Mouse (Mus musculus) ovary, postnatal 10 days (tissue): ENCODE data around the gene Gm4767.
"Not testable (repeated sequence)": the region's sequence is repeated elsewhere in the genome, so short reads cannot be mapped to it uniquely, and the experiment has no call there.

ENCODE experiments used
- DNase-seq: peaks from one replicate; pipeline ENCODE4 v3.0.0; 2022; ENCODE audit warnings: low spot score

Gm4767 gene

DNA sequence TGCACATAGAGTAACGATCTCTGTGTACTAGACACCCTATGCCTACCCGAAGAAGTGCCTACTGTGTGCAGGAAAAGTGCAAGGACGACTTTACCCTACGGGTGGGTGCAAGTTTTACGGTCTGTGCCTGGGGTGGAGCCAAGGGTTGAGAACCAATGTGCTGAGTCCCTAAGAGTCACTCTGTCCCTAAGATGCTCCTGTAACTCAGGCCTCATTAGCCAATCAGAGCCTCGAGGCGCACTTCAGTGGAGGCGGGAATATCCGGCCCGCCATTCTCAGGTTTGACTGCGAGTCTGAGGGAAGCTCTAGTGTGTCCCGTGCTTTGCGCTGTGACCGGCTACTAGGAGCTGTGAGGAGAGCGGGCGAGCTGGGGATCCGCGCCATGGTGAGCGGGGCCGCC is at the start of gene Gm4767:
Gene Gm4767, plus strand, starts transcription at position 288 of the 400 bp plus-strand sequence.
- DNase-seq, result not testable (repeated sequence)

DNA sequence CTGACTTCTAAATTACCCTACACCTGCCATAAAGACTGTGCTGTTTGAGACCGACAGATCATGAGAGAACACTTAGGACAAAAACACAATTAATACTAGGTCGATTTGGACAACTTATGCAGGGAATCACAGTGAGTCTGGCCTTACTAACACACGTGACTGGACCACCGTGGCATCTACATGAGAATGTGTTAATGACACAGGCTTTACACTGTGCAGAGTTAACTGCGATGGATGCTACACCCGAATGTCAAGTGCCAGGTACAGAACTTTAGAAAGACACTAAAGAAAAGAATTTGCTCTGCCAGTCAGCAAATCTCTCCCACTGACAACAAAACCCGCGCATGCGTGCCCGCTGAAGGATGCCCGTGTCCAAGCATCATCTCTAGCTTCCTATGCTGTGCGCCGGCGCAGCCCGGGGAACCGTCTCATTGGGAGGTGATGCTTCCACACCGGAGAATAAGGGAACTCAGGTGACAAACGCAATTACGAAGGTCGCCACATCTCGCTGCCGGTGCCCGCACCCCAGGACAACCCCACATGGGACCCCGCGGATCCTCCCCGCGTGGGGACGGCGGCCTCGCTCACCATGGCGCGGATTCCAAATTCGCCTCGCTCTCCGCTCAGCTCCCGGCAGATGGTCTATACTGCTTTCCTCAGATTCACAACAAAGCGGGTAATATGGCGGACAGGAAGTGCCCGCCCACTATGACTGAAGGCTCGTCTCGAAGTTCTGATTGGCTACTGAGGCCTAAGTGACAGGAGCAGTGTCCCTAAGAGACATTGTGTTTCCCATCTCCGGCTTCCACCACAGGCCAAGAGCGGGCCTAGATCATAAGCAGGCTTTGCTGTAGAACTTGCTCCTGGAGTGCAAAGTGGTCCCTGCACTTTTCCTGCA is 41.2 kb upstream of the Gm4767 start, which contains the start of gene Gm3055:
Gene Gm3055, minus strand, starts transcription at position 656 of the 898 bp plus-strand sequence.
- DNase-seq, result not testable (repeated sequence)

DNA sequence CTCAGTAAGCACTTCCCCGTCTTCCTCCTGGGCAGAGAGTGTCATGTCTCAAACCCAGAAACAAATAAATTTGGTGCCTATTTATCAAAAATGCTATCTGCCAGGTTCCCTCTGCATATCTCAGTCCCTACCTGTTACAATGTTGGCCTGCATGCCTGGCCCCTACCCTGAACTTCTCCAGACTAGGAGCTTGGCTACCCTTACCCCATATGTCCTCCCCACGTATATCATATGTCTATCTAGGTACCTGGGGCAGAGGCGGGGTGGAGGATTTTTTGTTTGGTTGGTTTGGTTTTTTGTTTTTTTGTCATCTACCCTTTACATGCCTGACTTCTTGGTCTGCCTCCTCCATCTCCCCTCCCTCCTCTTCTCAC is 40.6 kb upstream of the Gm4767 start:
- DNase-seq, result not testable (repeated sequence)

DNA sequence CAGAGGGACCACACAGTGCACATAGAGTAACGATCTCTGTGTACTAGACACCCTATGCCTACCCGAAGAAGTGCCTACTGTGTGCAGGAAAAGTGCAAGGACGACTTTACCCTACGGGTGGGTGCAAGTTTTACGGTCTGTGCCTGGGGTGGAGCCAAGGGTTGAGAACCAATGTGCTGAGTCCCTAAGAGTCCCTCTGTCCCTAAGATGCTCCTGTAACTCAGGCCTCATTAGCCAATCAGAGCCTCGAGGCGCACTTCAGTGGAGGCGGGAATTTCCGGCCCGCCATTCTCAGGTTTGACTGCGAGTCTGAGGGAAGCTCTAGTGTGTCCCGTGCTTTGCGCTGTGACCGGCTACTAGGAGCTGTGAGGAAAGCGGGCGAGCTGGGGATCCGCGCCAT is 34.2 kb downstream of the Gm4767 start:
- DNase-seq, result not testable (repeated sequence)

DNA sequence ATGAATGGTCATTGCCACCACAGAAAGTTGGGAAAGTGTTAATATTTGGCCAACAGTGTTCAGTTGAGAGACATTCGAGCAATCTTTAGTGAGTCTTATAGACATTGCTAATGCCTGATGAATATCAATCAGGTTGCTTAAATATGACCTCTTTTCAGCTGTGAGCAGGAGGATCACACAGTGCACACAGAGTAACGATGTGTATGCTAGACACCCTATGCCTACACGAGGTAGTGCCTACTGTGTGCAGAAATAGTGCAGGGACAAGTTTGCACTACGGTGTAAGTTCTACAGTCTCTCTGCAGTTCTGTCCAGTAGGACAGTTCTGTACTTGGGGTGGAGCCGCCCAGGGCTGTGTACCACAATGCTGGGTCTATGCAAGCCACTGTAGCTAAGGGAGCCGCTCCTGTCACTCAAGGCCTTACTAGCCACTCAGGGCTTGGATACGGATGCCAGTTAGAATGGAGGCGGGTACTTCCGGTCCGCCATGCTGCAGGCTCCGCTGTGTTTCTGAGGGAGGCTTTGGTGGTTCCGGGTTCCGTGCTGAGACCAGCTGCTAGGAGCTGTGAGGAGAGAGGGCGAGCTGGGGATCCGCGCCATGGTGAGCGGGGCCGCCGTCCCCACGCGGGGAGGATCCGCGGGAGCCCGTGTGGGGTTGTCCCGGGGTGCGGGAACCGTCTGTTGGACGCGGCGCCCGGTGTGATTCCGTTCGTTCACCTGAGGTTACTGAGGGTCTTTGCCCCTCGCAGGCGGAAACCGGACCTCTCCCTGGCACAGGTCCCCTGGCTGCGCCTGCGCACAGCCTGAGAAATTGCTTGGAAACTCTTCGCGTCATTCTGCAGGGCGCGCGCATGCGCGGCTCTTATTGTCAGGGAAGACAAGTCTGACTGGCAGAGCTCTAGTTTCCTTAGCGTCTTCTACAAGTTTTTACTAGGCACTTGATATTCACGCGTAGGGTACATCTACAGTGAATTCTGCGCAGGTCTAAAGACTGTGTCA is 51.7 kb downstream of the Gm4767 start, which contains the start of gene Gm32687:
Gene Gm32687, plus strand, starts transcription at position 526 of the 999 bp plus-strand sequence.
- DNase-seq, result not testable (repeated sequence)
